Mouse (Mus musculus): ENCODE data around the gene Arhgef18. TPM values are rescaled to one million over a fixed set of nuclear protein-coding genes. Genes with fewer than 3 reads are reported as not detected.

The Arhgef18 gene
- polyA plus RNA-seq, 1 experiment, result 34.0 TPM

- no peak for DNase-seq (ENCODE audit: low spot score)
Observed at GRCm38 (mm10) chr8:3451992-3452391, 59.2 kb downstream of the Arhgef18 start.

- DNase-seq (ENCODE audit: low spot score), result no peak
Observed at GRCm38 (mm10) chr8:3463248-3463647, 70.4 kb downstream of the Arhgef18 start.

- no peak for DNase-seq (ENCODE audit: low spot score)
Observed at GRCm38 (mm10) chr8:3464309-3464708, 71.5 kb downstream of the Arhgef18 start.

GRCm38 (mm10) chr8:3467006-3467885 is 74.4 kb downstream of the Arhgef18 start, which contains the start of gene Pex11g:
Gene Pex11g, minus strand, starts transcription at chr8:3467680.
- peak; percentile 96 for DNase-seq (ENCODE audit: low spot score)

GRCm38 (mm10) chr8:3467886-3468545 is 75.2 kb downstream of the Arhgef18 start:
- no peak for DNase-seq (ENCODE audit: low spot score)

- no peak for DNase-seq (ENCODE audit: low spot score)
Observed at GRCm38 (mm10) chr8:3468838-3469237, 76.0 kb downstream of the Arhgef18 start.

- no peak for DNase-seq (ENCODE audit: low spot score)
Observed at GRCm38 (mm10) chr8:3470562-3470961, 77.8 kb downstream of the Arhgef18 start, which contains the start of gene Tex45. Gene Tex45, plus strand, starts transcription at chr8:3470862.

- no peak for DNase-seq (ENCODE audit: low spot score)
Observed at GRCm38 (mm10) chr8:3475715-3476429, 83.1 kb downstream of the Arhgef18 start.

- DNase-seq (ENCODE audit: low spot score), result no peak
Observed at GRCm38 (mm10) chr8:3480221-3480785, 87.5 kb downstream of the Arhgef18 start.

- no peak for DNase-seq (ENCODE audit: low spot score)
Observed at GRCm38 (mm10) chr8:3481605-3482004, 88.8 kb downstream of the Arhgef18 start.

- no peak for DNase-seq (ENCODE audit: low spot score)
Observed at GRCm38 (mm10) chr8:3482240-3482740, 89.5 kb downstream of the Arhgef18 start.

GRCm38 (mm10) chr8:3483546-3483945 is 90.7 kb downstream of the Arhgef18 start:
- no peak for DNase-seq (ENCODE audit: low spot score)

- no peak for DNase-seq (ENCODE audit: low spot score)
Observed at GRCm38 (mm10) chr8:3485192-3485591, 92.4 kb downstream of the Arhgef18 start.

GRCm38 (mm10) chr8:3492901-3493844 is 100.4 kb downstream of the Arhgef18 start, which contains the start of gene Zfp358:
Gene Zfp358, plus strand, starts transcription at chr8:3493138.
- peak; percentile 66 for DNase-seq (ENCODE audit: low spot score)

GRCm38 (mm10) chr8:3493845-3494208 is 101.0 kb downstream of the Arhgef18 start:
- no peak for DNase-seq (ENCODE audit: low spot score)

GRCm38 (mm10) chr8:3495578-3496427 is 103.0 kb downstream of the Arhgef18 start:
- no peak for DNase-seq (ENCODE audit: low spot score)

- DNase-seq (ENCODE audit: low spot score), result no peak
Observed at GRCm38 (mm10) chr8:3496428-3496748, 103.6 kb downstream of the Arhgef18 start.

- DNase-seq (ENCODE audit: low spot score), result no peak
Observed at GRCm38 (mm10) chr8:3498583-3498982, 105.8 kb downstream of the Arhgef18 start.

GRCm38 (mm10) chr8:3499751-3500150 is 106.9 kb downstream of the Arhgef18 start:
- no peak for DNase-seq (ENCODE audit: low spot score)
